Mouse (Mus musculus) kidney, adult 2 months (tissue): ENCODE measurements at regions not wholly inside any gene's neighbourhood (a gene's known extent, or its start where the extent isn't known, plus 50 kb on each side); places are given as distances from the start of the nearest gene placed in this dataset.

Experiments
- CTCF ChIP-seq: fragments of 200-500 bp; conservative IDR thresholded peaks from 2 replicates; pipeline ENCODE4 v1.5.1; 2011; ENCODE audit warnings: low read depth, mild to moderate bottlenecking, control low read depth, low read length, moderate library complexity, mixed read lengths; ENCODE audit not compliant: insufficient read depth, insufficient read length
- POLR2A ChIP-seq: fragments of 200-500 bp; IDR thresholded peaks from one replicate; pipeline ENCODE4 v1.6.1; 2011; ENCODE audit warnings: low read depth, low read length, control low read depth

DNA sequence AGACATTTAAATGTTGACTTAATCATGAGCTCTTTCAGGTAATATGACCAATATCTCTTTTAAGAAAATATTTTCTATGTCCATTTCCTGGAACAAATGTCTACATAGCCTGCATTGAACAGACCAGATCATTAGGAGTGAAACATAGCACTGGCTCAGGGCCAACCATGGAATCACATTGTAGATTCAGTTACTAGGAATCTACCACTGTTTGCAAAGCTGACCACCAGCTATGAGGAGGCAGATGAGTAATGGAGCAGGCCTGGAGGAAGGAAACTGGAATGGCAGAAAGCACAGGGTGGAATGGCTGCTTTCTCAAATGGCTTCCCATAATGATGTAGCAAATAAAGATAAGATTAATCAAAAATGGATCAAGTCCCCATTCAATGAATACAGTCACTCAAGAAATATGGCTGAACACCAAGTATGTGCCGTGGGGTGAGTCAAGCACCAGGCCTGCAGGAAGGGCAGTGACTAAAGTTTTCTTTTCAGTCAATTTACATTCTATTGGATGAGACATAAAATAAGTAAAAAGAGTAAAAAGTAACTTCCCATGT, 207.6 kb downstream of the Ankrd50 start:
- no peak for TF ChIP-seq CTCF
- TF ChIP-seq POLR2A = no peak
